Mouse (Mus musculus) heart, postnatal 4 days (tissue): Measurements from ENCODE around the gene Kif13a. TPM values are rescaled to one million over a fixed set of nuclear protein-coding genes. Genes with fewer than 3 reads are reported as not detected.

Experiments
- DNase-seq: peaks from one replicate; pipeline ENCODE4 v3.0.0; 2021
- total RNA-seq, 2 experiments: library from RNA; stranded (reverse); gene quantifications; 2 replicates each; pipeline ENCODE4 v1.2.3; 2021

Gene Kif13a
- total RNA-seq, 2 experiments from 2014 or later = 110 to 116 TPM

DNA sequence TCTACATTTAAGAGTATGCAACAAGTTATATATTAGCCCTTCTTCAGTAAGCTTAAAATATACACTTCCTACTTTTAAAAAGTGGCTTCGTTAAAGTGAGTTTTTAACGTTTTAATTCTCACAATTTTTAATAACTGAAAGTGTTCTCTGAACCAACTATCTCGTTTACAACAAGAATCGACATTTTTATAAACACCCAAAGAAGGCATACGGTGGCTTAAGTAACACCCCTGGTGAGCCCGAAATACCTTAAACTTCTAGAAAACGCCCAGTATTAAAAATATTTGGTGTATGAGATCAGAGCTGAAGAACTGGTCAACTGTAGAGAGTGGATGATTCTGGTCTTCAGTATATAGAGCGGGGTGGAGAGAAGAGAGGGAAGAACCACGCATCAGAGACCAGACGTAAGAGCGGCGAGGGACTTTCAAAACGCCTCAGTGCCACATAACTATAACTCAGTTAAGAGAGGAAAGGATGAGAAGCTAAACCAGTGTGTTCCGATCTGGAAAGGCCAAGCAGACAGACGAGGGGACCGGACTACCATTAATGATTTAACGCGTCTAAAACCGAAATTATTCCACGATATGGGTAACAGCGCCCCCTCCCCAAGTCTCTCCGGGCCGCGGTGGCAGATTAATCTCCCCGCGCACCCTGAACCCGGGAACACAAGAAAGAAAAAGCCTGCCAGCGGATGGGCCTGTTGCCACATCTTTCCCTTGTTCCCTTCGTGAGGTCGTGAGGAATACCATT lies 203.2 kb downstream of the Kif13a start:
- DNase-seq = no peak

- peak; percentile 13 for DNase-seq
These were observed 204.4 kb downstream of the Kif13a start for GRCm38 (mm10) chr13:46725227-46725626.

- DNase-seq = no peak
These were observed 205.3 kb downstream of the Kif13a start for GRCm38 (mm10) chr13:46724371-46724770.

DNA sequence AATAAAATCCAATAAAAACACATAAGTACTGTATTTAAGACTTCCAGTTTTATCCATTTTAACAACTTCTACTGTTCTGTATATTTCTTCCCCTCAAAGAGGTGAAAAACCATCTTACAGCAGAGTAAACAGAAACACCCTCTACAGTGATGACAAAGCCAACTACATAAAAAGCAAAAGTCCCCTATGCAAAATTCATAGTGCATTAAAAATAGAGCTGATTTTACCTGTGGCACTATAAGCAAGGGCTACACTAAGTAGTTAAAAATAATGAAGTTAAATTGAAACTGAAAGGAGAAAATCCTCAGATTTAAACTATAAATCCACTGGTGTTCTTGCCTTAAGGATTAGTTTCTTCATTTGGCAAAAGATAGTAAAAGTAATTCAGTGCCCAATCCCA lies 208.7 kb downstream of the Kif13a start:
- DNase-seq = no peak

- no peak for DNase-seq
These were observed 210.7 kb downstream of the Kif13a start for GRCm38 (mm10) chr13:46718893-46719400.

- no peak for DNase-seq
These were observed 213.6 kb downstream of the Kif13a start for GRCm38 (mm10) chr13:46715976-46716639.

DNA sequence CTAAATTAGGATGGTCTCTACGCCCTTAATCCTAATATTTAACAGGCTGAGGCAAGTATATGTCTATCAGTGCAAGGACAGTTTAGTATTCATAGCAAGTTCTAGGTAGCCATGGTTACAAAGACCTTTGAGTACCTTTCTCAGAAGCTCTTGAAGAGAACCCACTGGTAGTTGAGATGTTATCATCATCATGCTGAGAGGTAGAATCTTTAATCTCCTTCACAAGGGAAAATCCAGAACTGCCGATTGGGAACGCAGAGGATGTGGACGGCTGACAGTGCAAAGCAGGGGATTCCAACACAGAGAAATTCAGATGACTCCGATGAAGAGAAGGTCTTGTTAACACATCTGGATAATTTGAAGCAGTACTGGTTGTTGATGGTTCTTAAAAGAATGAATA lies 216.2 kb downstream of the Kif13a start:
- no peak for DNase-seq

GRCm38 (mm10) chr13:46703138-46703537 lies 226.5 kb downstream of the Kif13a start:
- DNase-seq = no peak

DNA sequence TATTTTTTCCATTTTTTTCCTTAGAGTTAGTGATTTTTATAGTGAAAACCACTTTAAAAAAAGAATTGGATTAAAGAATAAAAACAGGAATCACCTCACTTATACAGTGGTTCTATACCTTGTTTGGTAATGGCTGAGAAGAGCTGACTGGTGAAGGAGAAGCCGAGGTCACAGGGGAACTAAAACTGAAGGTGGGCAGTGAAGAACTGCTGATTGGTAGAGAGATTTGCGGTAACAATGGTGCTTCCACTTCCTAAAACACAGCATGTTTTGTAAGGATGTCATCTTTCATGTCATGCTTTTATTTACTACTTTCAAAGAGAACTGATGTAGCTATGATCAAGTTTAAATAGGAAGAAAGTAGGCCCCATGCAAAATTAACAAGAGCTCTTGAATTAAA lies 228.2 kb downstream of the Kif13a start:
- DNase-seq = no peak

DNA sequence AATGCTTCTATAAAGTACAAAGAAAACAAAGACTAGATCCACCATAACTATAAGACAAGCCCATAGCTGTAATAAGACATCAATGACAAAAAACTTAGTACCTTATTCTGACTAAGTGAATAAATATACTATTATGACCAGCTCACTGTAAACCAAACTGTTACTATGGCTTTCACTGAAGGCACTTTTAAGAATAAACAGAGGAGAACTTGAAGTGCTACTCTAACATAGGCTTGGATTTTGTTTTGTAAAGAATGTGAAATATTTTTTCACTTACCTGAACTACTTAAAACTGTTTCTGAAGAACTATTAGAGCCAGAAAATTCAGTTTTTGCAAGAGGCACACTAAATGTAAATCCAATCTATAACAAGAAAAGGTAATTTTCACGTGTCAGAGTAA lies 230.3 kb downstream of the Kif13a start:
- no peak for DNase-seq

Other genes with a start within 250 kb of the Kif13a start
- 10 to 100 TPM; 59.6 to 60.6 TPM for gene Nup153, start 201.9 kb downstream of the Kif13a start, total RNA-seq
- gene Nhlrc1, start 85.0 kb upstream of the Kif13a start, total RNA-seq = 1 to 10 TPM; 2.9 to 4.2 TPM
- gene Kdm1b, start 113.6 kb upstream of the Kif13a start, total RNA-seq = 1 to 10 TPM; 8.1 to 8.6 TPM
- gene Tpmt, start 114.9 kb upstream of the Kif13a start, total RNA-seq = 10 to 100 TPM in 1 of 2 experiments, 1 to 10 TPM in 1; 8.4 to 14.5 TPM
- gene Dek, start 176.3 kb upstream of the Kif13a start, total RNA-seq = 10 to 100 TPM; 85.5 to 87.1 TPM
- 1 to 10 TPM; 7.3 to 8.1 TPM for gene Rnf144b, start 192.8 kb upstream of the Kif13a start, total RNA-seq